Mouse (Mus musculus) forebrain, embryonic 14.5 days (tissue): ENCODE results near the gene Tmem104. TPM values are rescaled to one million over a fixed set of nuclear protein-coding genes. Genes with fewer than 3 reads are reported as not detected.

Source experiments
- ATAC-seq: fragments of 200-750 bp; cut with Nextera tagmentation; 2 replicates; pipeline ENCODE4 v1.8.0; 2017; ENCODE audit warnings: mild to moderate bottlenecking, moderate library complexity
- DNase-seq: peaks from one replicate; pipeline ENCODE4 v3.0.0-alpha.2; 2015; ENCODE audit warnings: low spot score
- H3K27ac ChIP-seq: fragments of 300-500 bp; sonication (generic); 2 replicates; pipeline ENCODE4 v1.5.1; 2014; ENCODE audit warnings: low read depth, mild to moderate bottlenecking, control low read depth, low read length, moderate library complexity
- H3K27me3 ChIP-seq: fragments of 300-500 bp; sonication (generic); replicated peaks from 2 replicates; pipeline ENCODE4 v1.6.1; 2014; ENCODE audit warnings: low read length, control low read depth, mixed read lengths; ENCODE audit not compliant: control insufficient read depth, insufficient read depth
- H3K36me3 ChIP-seq: fragments of 300-500 bp; sonication (generic); 2 replicates; pipeline ENCODE4 v1.6.1; 2014; ENCODE audit warnings: low read length, control low read depth; ENCODE audit not compliant: control insufficient read depth, insufficient read depth
- H3K4me1 ChIP-seq: fragments of 300-500 bp; sonication (generic); 2 replicates; pipeline ENCODE4 v1.6.1; 2014; ENCODE audit warnings: antibody characterized with exemption, low read length, control low read depth; ENCODE audit not compliant: control insufficient read depth, insufficient read depth
- H3K4me2 ChIP-seq: fragments of 300-500 bp; sonication (generic); 2 replicates; pipeline ENCODE4 v1.6.1; 2014; ENCODE audit warnings: mild to moderate bottlenecking, control low read depth, low read length
- H3K4me3 ChIP-seq: fragments of 300-500 bp; sonication (generic); 2 replicates; pipeline ENCODE4 v1.5.1; 2014; ENCODE audit warnings: low read depth, low read length, control low read depth
- H3K9ac ChIP-seq: fragments of 300-500 bp; sonication (generic); 2 replicates; pipeline ENCODE4 v1.6.1; 2014; ENCODE audit warnings: mild to moderate bottlenecking, low read length, control low read depth, moderate library complexity
- H3K9me3 ChIP-seq: fragments of 300-500 bp; sonication (generic); replicated peaks from 2 replicates; pipeline ENCODE4 v1.6.1; 2016; ENCODE audit warnings: low read length, control low read depth, mixed read lengths; ENCODE audit not compliant: control insufficient read depth
- WGBS: fragments of 180-500 bp; shearing (Covaris S2); extraction: QIAGEN DNeasy Blood & Tissue Kit; methylation state at CpG from one replicate; pipeline ENCODE4 v1.1.7; 2014; 5-methylcytosine and 5-hydroxymethylcytosine counted together
- polyA plus RNA-seq: library from polyadenylated mRNA; unstranded; fragments of >200 nt; fragmentation: Nextera tagmentation; extraction: Ambion mirVana; gene quantifications from 2 replicates; pipeline ENCODE4 v1.2.1, GENCODE M21; 2014

Tmem104 gene
- polyA plus RNA-seq, 1 experiment from 2014 or later: 6.3 TPM

- Histone ChIP-seq H3K4me3 (no peak overlapping the region), H3K27me3 (0 out of 2 replicates have a peak, but pooled peaks cover 2% of the 10 kb centered on the region), H3K9ac (no peak overlapping the region), H3K4me1 (peaks cover 5% of the 10 kb centered on the region; the same call in 1 of the 2 replicates), H3K36me3 (peaks cover 8% of the 10 kb centered on the region; the same call in 1 of the 2 replicates), H3K27ac (no peak overlapping the region), H3K4me2 (no peak overlapping the region), H3K9me3 (no peaks in the 10 kb centered on the region)
- 78% methylated on average over 7 of the region's 7 CpGs for WGBS
- ATAC-seq (no peak), DNase-seq (no peak)
Measured at GRCm38 (mm10) chr11:115273735-115274134, 86.4 kb downstream of the Tmem104 start.

GRCm38 (mm10) chr11:115274178-115274577, 86.9 kb downstream of the Tmem104 start:
- no peaks in the 10 kb centered on the region for H3K27me3 ChIP-seq
- H3K36me3 ChIP-seq: peaks cover 7% of the 10 kb centered on the region; the same call in 1 of the 2 replicates
- H3K4me1 ChIP-seq: peaks cover 5% of the 10 kb centered on the region; the same call in 1 of the 2 replicates
- no peak overlapping the region for H3K27ac ChIP-seq
- DNase-seq: no peak
- H3K4me2 ChIP-seq: no peak overlapping the region
- no peak for ATAC-seq
- no peak overlapping the region for H3K4me3 ChIP-seq
- no peaks in the 10 kb centered on the region for H3K9me3 ChIP-seq
- no peak overlapping the region for H3K9ac ChIP-seq
- 91% methylated on average over 7 of the region's 7 CpGs for WGBS

DNA sequence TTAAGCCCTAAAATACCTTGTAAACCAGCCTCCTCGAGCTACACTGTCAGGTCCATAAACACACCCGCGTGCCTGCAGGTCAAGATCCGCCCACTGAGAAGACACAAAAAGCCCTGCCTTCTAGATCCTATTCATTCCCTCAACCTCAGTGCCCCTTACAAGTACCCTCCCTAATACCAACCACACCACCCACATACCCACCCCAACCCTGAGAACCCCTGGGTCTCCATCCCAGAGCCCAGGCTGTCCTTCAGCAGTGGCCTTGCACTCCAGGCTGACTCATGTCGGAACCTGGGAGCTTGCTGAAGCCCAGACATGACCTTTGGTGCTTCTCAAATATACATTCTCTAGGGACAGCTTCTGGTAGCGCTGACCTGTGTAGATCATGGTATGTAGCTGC, 87.5 kb downstream of the Tmem104 start:
- no peak for ATAC-seq
- H3K27ac ChIP-seq: no peak overlapping the region
- H3K27me3 ChIP-seq: no peaks in the 10 kb centered on the region
- H3K4me1 ChIP-seq: peaks cover 5% of the 10 kb centered on the region; the same call in 1 of the 2 replicates
- DNase-seq: no peak
- no peak overlapping the region for H3K4me3 ChIP-seq
- WGBS: 90% methylated on average over 6 of the region's 6 CpGs
- no peak overlapping the region for H3K9ac ChIP-seq
- no peaks in the 10 kb centered on the region for H3K9me3 ChIP-seq
- H3K36me3 ChIP-seq: 0 out of 2 replicates have a peak, but pooled peaks cover 3% of the 10 kb centered on the region
- H3K4me2 ChIP-seq: no peak overlapping the region

DNA sequence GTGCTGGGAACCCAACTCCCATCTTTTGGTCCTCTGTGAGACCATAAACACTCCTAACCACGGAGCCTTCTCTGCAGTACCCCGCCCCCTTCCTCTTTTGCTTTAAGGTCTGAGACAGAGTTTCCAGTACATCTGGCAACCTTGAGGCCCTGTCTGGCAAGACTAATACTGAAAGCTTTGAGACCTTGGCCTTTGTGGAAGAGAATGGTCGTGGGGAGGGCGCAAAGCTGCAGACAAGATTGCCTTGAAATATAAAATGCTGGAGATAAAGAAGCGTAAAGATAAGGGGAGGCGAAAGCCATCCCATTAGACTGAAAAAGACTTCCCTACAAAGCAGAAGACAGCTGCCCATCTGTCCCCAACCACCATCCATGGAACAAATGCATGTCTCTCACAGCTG, 88.2 kb downstream of the Tmem104 start:
- H3K27me3 ChIP-seq: no peaks in the 10 kb centered on the region
- H3K9ac ChIP-seq: no peak overlapping the region

DNA sequence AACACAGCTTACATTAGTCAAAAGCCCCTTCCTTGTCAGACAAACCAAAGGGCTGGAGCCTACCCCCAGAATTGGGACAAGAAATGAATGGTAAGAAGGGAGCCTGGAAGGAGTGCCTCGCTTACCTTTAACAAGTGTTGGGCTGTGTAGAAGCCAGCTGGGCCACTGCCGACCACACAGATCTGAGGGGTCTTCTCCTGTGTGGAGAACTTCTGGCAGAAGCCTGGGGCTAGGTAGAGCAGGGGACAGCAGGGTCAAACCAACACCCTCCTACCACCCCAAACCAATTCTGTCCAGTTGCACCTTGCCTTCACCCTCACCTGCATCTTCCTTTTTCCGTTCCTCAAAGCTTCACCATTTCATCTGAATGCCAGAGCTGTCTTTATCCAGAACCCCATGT, 88.7 kb downstream of the Tmem104 start:
- H3K9me3 ChIP-seq: no peaks in the 10 kb centered on the region
- DNase-seq (no peak), ATAC-seq (no peak)

More for the DNA sequence above, 88.2 kb downstream of the Tmem104 start:
- WGBS: 87% methylated on average over 6 of the region's 6 CpGs
- H3K4me3 ChIP-seq: no peak overlapping the region
- no peak overlapping the region for H3K27ac ChIP-seq
- H3K9me3 ChIP-seq: no peaks in the 10 kb centered on the region
- DNase-seq (no peak), ATAC-seq (no peak)
- 0 out of 2 replicates have a peak, but pooled peaks cover 3% of the 10 kb centered on the region for H3K36me3 ChIP-seq
- peak overlapping the region; percentile 85 for H3K4me2 ChIP-seq
- H3K4me1 ChIP-seq: peaks cover 5% of the 10 kb centered on the region; the same call in 1 of the 2 replicates

GRCm38 (mm10) chr11:115276780-115277603, 89.7 kb downstream of the Tmem104 start, which contains the start of gene Fdxr:
Fdxr (minus strand) TSS chr11:115277050.
- no peaks in the 10 kb centered on the region for H3K9me3 ChIP-seq
- no peaks in the 10 kb centered on the region for H3K27me3 ChIP-seq
- H3K36me3 ChIP-seq: 0 out of 2 replicates have a peak, but pooled peaks cover 2% of the 10 kb centered on the region
- H3K4me2 ChIP-seq: peak within 1 kb of the TSS; percentile 85
- peak; percentile 100 for DNase-seq
- H3K27ac ChIP-seq: peak within 1 kb of the TSS; percentile 83
- WGBS: under 1% methylated on average over 42 of the region's 42 CpGs
- H3K4me1 ChIP-seq: peaks cover 5% of the 10 kb centered on the region; the same call in 1 of the 2 replicates
- H3K4me3 ChIP-seq: peak within 1 kb of the TSS; percentile 61
- ATAC-seq: peak; percentile 97
- peak within 1 kb of the TSS; percentile 81 for H3K9ac ChIP-seq

More for the DNA sequence above, 88.7 kb downstream of the Tmem104 start:
- Histone ChIP-seq H3K4me3 (peak overlapping the region; percentile 61), H3K27me3 (no peaks in the 10 kb centered on the region), H3K4me1 (peaks cover 5% of the 10 kb centered on the region; the same call in 1 of the 2 replicates), H3K4me2 (peak overlapping the region; percentile 85), H3K9ac (peak overlapping the region; percentile 81), H3K27ac (no peak overlapping the region), H3K36me3 (0 out of 2 replicates have a peak, but pooled peaks cover 3% of the 10 kb centered on the region)
- 61% methylated on average over 3 of the region's 3 CpGs for WGBS

- H3K36me3 ChIP-seq: no peaks in the 10 kb centered on the region
- H3K4me1 ChIP-seq: peaks cover 5% of the 10 kb centered on the region; the same call in 1 of the 2 replicates
- H3K9ac ChIP-seq: peak overlapping the region; percentile 69
- ATAC-seq: no peak
- no peak for DNase-seq
- H3K4me2 ChIP-seq: peak overlapping the region; percentile 69
- peak overlapping the region; percentile 61 for H3K4me3 ChIP-seq
- 19% methylated on average over 7 of the region's 7 CpGs for WGBS
- no peaks in the 10 kb centered on the region for H3K27me3 ChIP-seq
- H3K27ac ChIP-seq: peak overlapping the region; percentile 65
- no peaks in the 10 kb centered on the region for H3K9me3 ChIP-seq
Measured at GRCm38 (mm10) chr11:115277604-115277975, 90.3 kb downstream of the Tmem104 start.

GRCm38 (mm10) chr11:115278176-115278575, 90.9 kb downstream of the Tmem104 start:
- ATAC-seq (no peak), DNase-seq (no peak)
- Histone ChIP-seq H3K4me1 (peaks cover 5% of the 10 kb centered on the region; the same call in 1 of the 2 replicates), H3K36me3 (no peaks in the 10 kb centered on the region), H3K4me2 (peak overlapping the region; percentile 69), H3K27me3 (no peaks in the 10 kb centered on the region), H3K9ac (no peak overlapping the region), H3K4me3 (no peak overlapping the region), H3K9me3 (no peaks in the 10 kb centered on the region), H3K27ac (no peak overlapping the region)
- 77% methylated on average over 6 of the region's 6 CpGs for WGBS

DNA sequence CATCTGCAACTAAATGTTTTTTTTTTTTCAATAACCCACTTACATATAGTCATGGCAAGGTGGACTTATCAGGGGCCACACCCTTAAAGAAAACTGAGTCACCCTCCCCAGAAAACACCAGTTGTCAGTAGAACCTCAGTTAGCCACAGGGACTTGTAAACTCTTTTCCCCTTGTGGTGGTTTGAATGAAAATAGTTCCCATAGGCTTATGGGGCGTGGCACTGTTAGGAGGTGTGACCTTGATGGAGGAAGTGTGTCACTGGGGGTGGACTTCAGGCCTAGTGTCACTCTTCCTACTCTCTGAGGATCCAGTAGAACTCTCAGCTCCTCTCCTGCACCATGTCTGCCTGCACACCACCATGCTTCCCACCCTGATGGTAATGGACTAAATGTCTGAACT, 92.4 kb downstream of the Tmem104 start:
- Histone ChIP-seq H3K4me2 (no peak overlapping the region), H3K27me3 (no peaks in the 10 kb centered on the region), H3K9me3 (no peaks in the 10 kb centered on the region), H3K9ac (no peak overlapping the region), H3K4me3 (no peak overlapping the region), H3K4me1 (peaks cover 5% of the 10 kb centered on the region; the same call in 1 of the 2 replicates), H3K36me3 (no peaks in the 10 kb centered on the region), H3K27ac (no peak overlapping the region)
- DNase-seq: no peak
- WGBS: 76% methylated on average over 1 of the region's 1 CpGs
- no peak for ATAC-seq
